In genomic region chr11:87007371-87007770, GRCm38 (mm10) we compare ENCODE assay signal across 11 mouse cellular contexts. TPM values are rescaled to one million over a fixed set of nuclear protein-coding genes. Genes with fewer than 3 reads are reported as not detected.
DNase-seq lines count a peak whose midpoint lies in the region; ATAC-seq and TF ChIP-seq lines count a peak whose summit lies in the region.
"Had no signal": no experiment of that assay in that cellular context is flagged by ENCODE, and none has a peak within 500 bp of the region (broad histone marks: within the 10 kb centered on the region; RNA-seq: fewer than 3 reads in every experiment).

No protein-coding gene starts in this region.

- H3K4me2 ChIP-seq in forebrain, embryonic 13.5 days = no peak overlapping the region; the same call in 1 of the 2 replicates
- H3K4me2 ChIP-seq in forebrain, embryonic 16.5 days (ENCODE audit: low read length) = no peak overlapping the region
- no peak overlapping the region for H3K4me2 ChIP-seq in limb, embryonic 14.5 days (replicated peaks; ENCODE audit: low read depth, low read length, severe bottlenecking)

- H3K9me3 ChIP-seq in forebrain, embryonic 13.5 days (replicated peaks) = no peaks in the 10 kb centered on the region
- no peaks in the 10 kb centered on the region for H3K9me3 ChIP-seq in forebrain, embryonic 16.5 days (ENCODE audit: control insufficient read depth, low read length)
- no peaks in the 10 kb centered on the region for H3K9me3 ChIP-seq in limb, embryonic 14.5 days (ENCODE audit: control insufficient read depth, low read length)
- H3K9me3 ChIP-seq: heart, embryonic 10.5 days had no signal

- H3K27ac ChIP-seq in forebrain, embryonic 13.5 days = peak overlapping the region; percentile 68
- no peak overlapping the region for H3K27ac ChIP-seq in forebrain, embryonic 16.5 days (ENCODE audit: low read length)
- 0 out of 2 replicates have a peak overlapping the region, but pooled peaks have one; percentile 28 for H3K27ac ChIP-seq in limb, embryonic 14.5 days (replicated peaks; ENCODE audit: low read depth, low read length)
- no peak overlapping the region for H3K27ac ChIP-seq in gastrocnemius, adult 2 months
- H3K27ac ChIP-seq: heart, embryonic 10.5 days had no signal

- no peaks in the 10 kb centered on the region for H3K36me3 ChIP-seq in forebrain, embryonic 13.5 days (ENCODE audit: poor library complexity, severe bottlenecking)
- no peaks in the 10 kb centered on the region for H3K36me3 ChIP-seq in forebrain, embryonic 16.5 days (ENCODE audit: control insufficient read depth, insufficient read depth)
- H3K36me3 ChIP-seq in limb, embryonic 14.5 days (ENCODE audit: control insufficient read depth, insufficient read depth, low read length) = no peaks in the 10 kb centered on the region
- H3K36me3 ChIP-seq: heart, embryonic 10.5 days had no signal

- WGBS in forebrain, embryonic 13.5 days = 4% methylated on average over 8 of the region's 8 CpGs
- 2% methylated on average over 8 of the region's 8 CpGs for WGBS in forebrain, embryonic 16.5 days
- WGBS in limb, embryonic 14.5 days = 31% methylated on average over 8 of the region's 8 CpGs

- intact Hi-C loops in left cerebral cortex, postnatal 4 days (cut with DNase I) = no loop called here
- intact Hi-C loops in gastrocnemius, adult 2 months (cut with DNase I) = loop anchor here (10.0 kb wide), 1 partner anchor 443 kb away; no protein-coding TSS in a partner anchor

- ATAC-seq in forebrain, embryonic 13.5 days = peak; percentile 68; the same call in 1 of the 2 replicates
- ATAC-seq in forebrain, embryonic 16.5 days = no peak
- 0 out of 2 replicates have a peak, but pooled peaks have one; percentile 55 for ATAC-seq in limb, embryonic 14.5 days (ENCODE audit: low FRiP score, low read depth)
- ATAC-seq in frontal cortex, adult (ENCODE audit: low TSS enrichment) = no peak
- ATAC-seq: intestine, embryonic 16.5 days had no signal

- peaks cover 13% of the 10 kb centered on the region for H3K4me1 ChIP-seq in forebrain, embryonic 13.5 days
- peaks cover 7% of the 10 kb centered on the region for H3K4me1 ChIP-seq in forebrain, embryonic 16.5 days (replicated peaks; ENCODE audit: control insufficient read depth, insufficient read depth, low read length)
- 0 out of 2 replicates have a peak, but pooled peaks cover 4% of the 10 kb centered on the region for H3K4me1 ChIP-seq in limb, embryonic 14.5 days (ENCODE audit: control insufficient read depth, insufficient read depth, low read length)

- H3K4me3 ChIP-seq in forebrain, embryonic 13.5 days = no peak overlapping the region
- no peak overlapping the region for H3K4me3 ChIP-seq in forebrain, embryonic 16.5 days (replicated peaks; ENCODE audit: low read length)
- H3K4me3 ChIP-seq in limb, embryonic 14.5 days (replicated peaks; ENCODE audit: low read length) = no peak overlapping the region
- H3K4me3 ChIP-seq in gastrocnemius, adult 2 months = no peak overlapping the region
- H3K4me3 ChIP-seq: heart, embryonic 10.5 days had no signal

- no peak overlapping the region for H3K9ac ChIP-seq in forebrain, embryonic 13.5 days
- H3K9ac ChIP-seq in forebrain, embryonic 16.5 days (replicated peaks; ENCODE audit: low read depth, low read length) = no peak overlapping the region
- H3K9ac ChIP-seq in limb, embryonic 14.5 days (ENCODE audit: low read depth, low read length, severe bottlenecking) = no peak overlapping the region

- no peaks in the 10 kb centered on the region for H3K27me3 ChIP-seq in forebrain, embryonic 13.5 days
- H3K27me3 ChIP-seq in forebrain, embryonic 16.5 days (replicated peaks; ENCODE audit: control insufficient read depth, insufficient read depth, low read length) = no peaks in the 10 kb centered on the region
- no peaks in the 10 kb centered on the region for H3K27me3 ChIP-seq in limb, embryonic 14.5 days (ENCODE audit: control insufficient read depth, insufficient read depth, low read length)

- TF ChIP-seq POLR2A in brain, embryonic 14.5 days (IDR thresholded peaks at IDR 0.05; ENCODE audit: borderline replicate concordance, extremely low read depth, insufficient read depth, insufficient read length, poor library complexity, severe bottlenecking) = no peak
- TF ChIP-seq POLR2A in limb, embryonic 14.5 days (IDR thresholded peaks at IDR 0.05; ENCODE audit: borderline replicate concordance, extremely low read depth, insufficient read depth, insufficient read length) = no peak

- DNase-seq in left cerebral cortex, postnatal 4 days = peak; percentile 14
- DNase-seq in left cerebral cortex, adult 8-10 months (ENCODE audit: low spot score in 2 of 2) = no peak
- DNase-seq in brain, embryonic 14.5 days (ENCODE audit: low read depth) = peak; percentile 91
- peak; percentile 69 for DNase-seq in limb, embryonic 14.5 days (ENCODE audit: low spot score)
- no peak for DNase-seq in gastrocnemius, adult 2 months
- DNase-seq: B cell, adult 2 months had no signal

- no peak for TF ChIP-seq CTCF in brain, embryonic 14.5 days (IDR thresholded peaks at IDR 0.05; ENCODE audit: borderline replicate concordance, extremely low read depth, insufficient read depth, insufficient read length)
- no peak for TF ChIP-seq CTCF in gastrocnemius, adult 2 months (IDR thresholded peaks at IDR 0.05)

RNA-seq across cellular contexts. Expression of gene Ypel2, which starts 13.9 kb away (rescaled TPM):
- polyA plus RNA-seq in forebrain, embryonic 13.5 days (2015; fragmentation: Nextera tagmentation; extraction: Ambion mirVana) = 7.4 and 7.7 TPM in 2 replicates
- 7.1 and 8.1 TPM in 2 replicates for polyA plus RNA-seq in forebrain, embryonic 16.5 days (2015; fragmentation: Nextera tagmentation; extraction: Ambion mirVana)
- total RNA-seq in left cerebral cortex, postnatal 4 days (2021) = 1 to 10 TPM; 6.0 to 6.4 TPM
- 10 to 100 TPM; 44.2 to 53.3 (median 48.8) TPM for total RNA-seq in left cerebral cortex, adult 8-10 months (2022)
- polyA plus RNA-seq in brain, embryonic 14.5 days (2012; rRNA removed) = 6.3 and 6.6 TPM in 2 replicates
- polyA plus RNA-seq in limb, embryonic 14.5 days (2012; rRNA removed) = 9.2 TPM in 2 replicates
- 6.8 and 8.4 TPM in 2 replicates for polyA plus RNA-seq in limb, embryonic 14.5 days (2014; fragmentation: Nextera tagmentation; extraction: Ambion mirVana)
- 10 to 100 TPM in 1 of 2 experiments, 1 to 10 TPM in 1; 4.5 to 11.6 TPM for total RNA-seq in gastrocnemius, adult 2 months (2021)

Comparison
In these comparisons a context has a peak if more than half of its experiments do, and no peak if none do; other contexts are left out.
1. ATAC-seq: peak in forebrain, embryonic 13.5 days (single experiment) and limb, embryonic 14.5 days (single experiment); none in forebrain, embryonic 16.5 days (single experiment) and frontal cortex, adult (single experiment).
2. H3K27ac ChIP-seq: peak in forebrain, embryonic 13.5 days (single experiment) and limb, embryonic 14.5 days (single experiment); none in forebrain, embryonic 16.5 days (single experiment) and gastrocnemius, adult 2 months (single experiment).
3. DNase-seq: peak in left cerebral cortex, postnatal 4 days (single experiment), brain, embryonic 14.5 days (single experiment) and limb, embryonic 14.5 days (single experiment); none in left cerebral cortex, adult 8-10 months (0 of 2) and gastrocnemius, adult 2 months (single experiment).